Mouse (Mus musculus) regulatory T cell (primary cell): ENCODE results near the gene Mdk.

ENCODE experiments used
- in situ Hi-C: fragments of 300-600 bp; cut with MboI, MseI; formaldehyde crosslinking; loops from one replicate; pipeline ENCODE4 v1.15.1; 2025; ENCODE audit warnings: high pct_unique_total_duplicates

Mdk gene

DNA sequence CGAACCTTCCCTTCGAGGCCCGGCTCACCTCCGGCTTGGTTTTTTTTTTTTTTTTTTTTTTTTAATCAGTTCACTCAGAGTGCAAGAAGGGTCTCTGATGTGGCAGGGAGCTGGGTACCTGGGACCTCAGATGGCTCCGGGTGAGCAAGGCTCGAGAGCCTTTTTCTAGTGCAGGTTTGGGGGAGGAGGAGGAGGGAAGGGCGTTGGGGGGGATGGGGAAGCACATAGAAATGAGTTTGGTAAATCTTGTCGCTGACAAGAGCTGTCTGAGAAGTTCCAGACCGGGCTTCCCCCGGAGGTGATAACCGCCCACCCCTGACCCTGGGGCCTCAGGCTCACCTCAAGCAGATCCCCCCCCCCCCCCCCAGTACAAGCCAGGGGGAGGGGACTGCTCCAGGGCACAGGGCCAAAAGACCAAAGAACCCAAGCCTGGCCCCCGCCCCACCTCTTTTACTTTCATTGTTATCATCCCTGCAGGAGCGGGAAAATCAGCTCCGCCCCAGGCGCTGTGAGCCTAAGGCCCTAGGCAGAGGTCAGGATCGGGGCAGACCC is at the start of gene Mdk:
Gene Mdk (minus strand): TSS at position 138 of the 552 bp plus-strand sequence.
- in situ Hi-C loops = no loop called here

DNA sequence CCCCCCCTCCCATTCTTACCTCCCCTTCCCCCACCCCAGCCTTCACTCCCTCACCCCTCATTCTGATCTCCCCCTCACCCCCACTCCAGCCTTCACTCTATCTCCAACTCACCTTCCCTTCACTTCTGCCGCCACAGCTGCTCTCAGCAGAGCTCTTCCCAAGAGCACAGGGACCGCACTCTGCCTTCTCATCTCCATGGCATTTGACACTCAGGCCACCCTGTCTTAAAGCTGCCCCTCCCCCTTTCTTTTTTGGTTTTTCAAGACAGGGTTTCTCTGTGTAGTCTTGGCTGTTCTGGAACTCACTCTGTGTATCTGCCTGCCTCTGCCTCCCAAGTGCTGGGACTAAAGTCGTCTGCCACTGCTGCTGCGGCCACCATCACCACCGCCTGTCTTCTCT is 48.7 kb upstream of the Mdk start:
- in situ Hi-C loops = no loop called here

DNA sequence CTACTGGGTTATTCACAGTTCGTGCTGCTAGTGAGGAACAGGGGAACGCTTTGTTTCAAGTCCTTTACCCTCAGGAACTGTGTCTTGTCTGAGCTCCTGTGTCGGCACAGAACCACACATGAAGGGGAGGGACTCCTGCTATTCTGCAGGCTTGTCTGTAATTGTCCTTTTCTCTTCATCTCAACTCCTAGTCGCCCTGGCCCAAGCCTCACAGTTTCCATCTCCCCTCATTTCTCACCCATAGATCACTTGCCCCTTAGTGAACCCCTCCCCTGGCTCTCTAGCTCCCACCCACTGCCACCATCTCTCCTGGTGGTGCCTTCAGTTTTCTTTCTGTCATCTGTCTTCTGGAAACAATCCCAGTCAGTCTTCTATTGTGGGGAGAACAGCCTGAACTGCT is 48.1 kb upstream of the Mdk start:
- in situ Hi-C loops = no loop called here

DNA sequence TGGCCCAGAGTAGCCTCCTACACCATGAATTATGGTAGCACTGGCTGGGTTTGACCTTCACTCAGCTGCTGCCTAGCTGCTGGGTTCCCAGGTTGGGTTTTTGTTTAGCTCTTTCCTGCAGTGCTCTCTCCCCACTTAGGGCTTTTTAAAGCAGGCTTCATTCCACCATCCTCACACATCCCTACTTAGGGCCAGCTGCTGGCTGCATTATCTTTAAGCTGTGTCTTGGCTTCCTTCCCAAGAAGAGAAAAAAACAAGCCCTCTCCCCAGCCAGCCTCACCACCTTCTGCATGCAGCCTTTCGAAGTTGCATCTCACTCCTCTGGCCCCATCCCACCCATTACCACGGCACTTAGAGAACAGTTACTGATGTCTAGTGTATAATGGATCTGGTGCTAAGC is 46.5 kb upstream of the Mdk start:
- in situ Hi-C loops = no loop called here

DNA sequence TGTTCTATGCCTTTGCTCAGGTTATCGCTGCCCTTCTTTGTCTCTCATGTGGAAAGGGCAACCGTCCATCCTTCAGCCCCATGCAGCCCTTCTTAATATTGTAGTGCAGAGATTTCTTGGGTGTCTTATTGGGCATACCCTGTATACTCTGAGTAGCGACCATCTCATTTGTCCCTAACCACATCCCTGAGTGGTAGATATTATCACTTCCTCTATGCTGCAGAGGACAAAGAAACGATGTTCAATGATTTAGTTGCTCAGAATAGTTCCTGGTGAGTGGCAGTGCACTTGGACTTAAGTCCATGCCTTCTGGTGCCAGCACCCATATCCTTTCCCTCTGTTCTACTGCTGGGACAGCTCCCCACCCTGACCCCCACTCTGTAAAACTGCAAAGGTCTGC is 45.9 kb upstream of the Mdk start:
- in situ Hi-C loops = no loop called here

DNA sequence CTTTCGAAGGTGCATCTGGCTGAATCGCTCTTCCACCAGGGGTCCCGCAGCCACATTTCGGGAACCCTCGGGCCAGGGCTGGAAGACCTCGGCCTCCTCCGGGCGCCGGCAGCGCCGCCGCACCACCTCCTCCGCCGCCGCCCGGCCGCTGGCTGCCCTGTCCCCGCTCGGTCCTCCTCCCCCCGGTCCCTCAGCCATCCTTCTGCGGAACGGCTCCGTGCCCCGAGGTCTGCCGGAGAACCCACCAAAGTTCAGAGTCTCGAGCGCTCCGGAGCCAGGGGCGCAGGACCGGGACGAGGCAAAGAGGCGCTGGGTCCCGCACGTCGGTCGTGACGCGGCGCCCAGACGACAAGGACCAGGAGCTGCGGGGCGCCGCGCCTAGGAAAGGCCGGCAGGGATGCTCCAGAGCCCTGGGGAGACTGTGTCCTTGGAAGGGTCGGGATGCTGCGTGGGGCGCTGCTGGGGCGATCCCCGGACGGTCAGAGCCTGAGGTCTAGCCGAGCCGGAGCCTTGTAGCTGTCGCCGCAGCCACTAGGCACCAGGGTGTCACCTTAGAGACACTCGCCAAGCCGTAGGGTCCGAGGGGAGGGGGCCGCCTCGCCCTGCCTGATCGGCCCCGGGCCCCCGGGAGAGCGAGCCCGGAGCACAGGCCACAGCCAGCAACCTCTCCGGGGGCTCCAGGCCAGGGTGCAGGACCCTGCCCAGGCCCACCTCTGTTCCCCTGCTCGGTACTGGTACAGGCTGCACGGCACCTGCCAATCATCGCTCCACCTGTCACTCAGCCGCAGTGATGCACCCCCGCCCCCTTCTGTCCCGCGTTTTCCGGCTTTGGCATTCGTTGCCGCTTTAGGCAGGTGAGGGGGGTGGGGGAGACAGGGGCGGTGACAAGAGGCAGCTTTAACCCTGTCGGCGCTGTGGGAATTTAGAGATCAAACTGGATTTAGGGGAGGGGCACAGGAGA is 43.8 kb upstream of the Mdk start, which contains the start of gene Dgkz:
Gene Dgkz (minus strand): TSS at position 284 of the 961 bp plus-strand sequence.
- in situ Hi-C loops = no loop called here

DNA sequence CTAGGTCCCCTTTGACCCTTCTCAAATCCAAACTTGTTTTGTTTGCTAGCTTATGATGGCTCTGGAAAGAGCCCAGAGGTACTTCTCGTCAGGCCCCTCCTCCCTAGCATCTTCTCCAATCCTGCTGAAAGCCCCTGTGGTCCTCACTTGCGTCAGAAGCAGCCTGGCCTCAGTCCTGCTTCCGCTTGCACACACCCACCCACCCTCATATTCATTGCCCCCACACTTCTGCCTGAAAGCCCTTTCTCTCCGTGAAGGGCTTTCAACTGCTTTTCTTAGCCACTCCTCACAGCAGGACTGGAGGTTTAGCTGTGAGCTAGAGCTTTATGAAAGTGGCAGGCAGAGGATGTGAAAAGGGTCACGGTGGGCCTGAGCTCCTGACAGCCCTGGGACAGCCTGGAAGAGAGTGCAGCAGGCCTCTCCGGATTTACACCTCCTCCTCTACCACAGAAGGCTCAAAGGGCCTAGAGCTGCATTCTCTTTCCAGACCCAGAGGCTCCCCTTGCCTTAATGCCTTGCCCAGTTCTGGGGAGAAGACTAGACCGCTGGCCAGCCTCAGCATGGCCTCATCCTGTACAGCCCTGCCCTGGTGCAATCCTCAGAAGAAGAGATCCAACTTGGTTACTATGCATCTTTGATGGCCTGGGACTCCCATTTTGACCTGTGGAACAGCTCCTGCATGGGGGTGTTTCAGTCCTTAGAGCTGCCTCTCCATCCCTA is 41.5 kb upstream of the Mdk start:
- in situ Hi-C loops = loop anchor here (25.0 kb wide), 1 partner anchor 1036 kb away; the partner anchor contains the start of gene Celf1

DNA sequence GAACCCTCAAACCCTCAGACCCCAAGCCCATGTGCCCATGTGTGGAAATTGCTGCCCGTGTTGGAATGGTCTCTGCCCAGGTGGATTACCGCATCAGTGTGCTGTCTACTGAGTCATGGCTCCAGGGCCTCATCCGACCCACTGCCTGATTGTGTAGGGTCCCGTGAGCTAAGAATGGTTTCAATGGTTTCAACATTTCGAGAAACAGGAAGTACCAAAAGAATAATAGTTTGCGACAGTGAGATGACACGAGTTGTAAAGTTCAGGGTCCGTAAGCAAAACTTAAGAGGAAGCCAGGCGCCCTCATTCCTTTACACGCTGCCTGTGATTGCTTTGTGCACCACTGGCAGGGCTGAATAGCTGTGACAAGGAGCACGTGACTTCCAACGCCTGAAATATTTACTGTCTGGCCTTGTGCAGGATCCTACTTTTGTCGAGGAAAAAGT is 40.0 kb upstream of the Mdk start:
- in situ Hi-C loops = loop anchor here (25.0 kb wide), 1 partner anchor 1035 kb away; the partner anchor contains the start of gene Celf1

DNA sequence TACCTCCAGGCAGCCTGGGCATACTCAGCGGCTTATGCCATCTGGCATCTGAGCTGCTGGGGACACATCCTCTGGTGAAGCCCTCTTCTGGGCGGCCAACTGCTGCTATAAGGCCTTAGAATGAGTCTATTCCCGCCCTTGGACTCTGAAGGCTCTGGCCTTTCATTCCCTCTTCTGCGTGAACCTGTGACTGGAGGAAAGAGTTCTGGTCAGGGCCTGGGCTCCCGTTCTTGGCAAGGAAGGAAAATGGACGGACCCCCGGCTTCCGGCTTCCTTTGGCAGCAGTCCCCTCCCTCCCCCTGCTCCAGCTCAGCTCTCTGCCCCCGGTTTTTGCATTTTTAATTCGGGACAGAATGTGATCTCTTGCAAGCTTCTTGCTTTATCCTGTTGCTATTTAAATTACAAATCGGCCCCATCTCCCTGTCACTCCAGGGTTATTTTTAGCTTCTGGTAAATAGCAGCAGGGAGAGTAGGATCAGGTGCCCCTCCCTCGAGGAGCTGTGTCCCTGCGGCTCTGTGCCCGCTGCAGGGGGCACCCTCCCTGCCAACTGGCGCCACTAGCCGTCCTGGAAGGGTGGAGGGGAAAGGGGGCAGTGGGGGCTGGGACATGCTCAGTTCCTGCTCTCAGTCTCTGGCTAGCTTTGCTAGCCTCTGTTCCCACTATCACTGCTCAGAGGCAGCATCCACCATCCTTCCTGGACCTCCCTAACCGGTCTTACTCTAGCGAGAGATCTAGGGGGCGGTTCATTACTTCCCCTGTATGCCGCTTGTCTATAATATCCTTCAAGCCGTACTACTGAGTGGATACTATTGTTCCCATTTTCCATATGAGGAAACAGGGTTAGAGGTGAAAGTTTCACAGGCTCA is 39.4 kb upstream of the Mdk start:
- in situ Hi-C loops = loop anchor here (25.0 kb wide), 1 partner anchor 1034 kb away; the partner anchor contains the start of gene Celf1

DNA sequence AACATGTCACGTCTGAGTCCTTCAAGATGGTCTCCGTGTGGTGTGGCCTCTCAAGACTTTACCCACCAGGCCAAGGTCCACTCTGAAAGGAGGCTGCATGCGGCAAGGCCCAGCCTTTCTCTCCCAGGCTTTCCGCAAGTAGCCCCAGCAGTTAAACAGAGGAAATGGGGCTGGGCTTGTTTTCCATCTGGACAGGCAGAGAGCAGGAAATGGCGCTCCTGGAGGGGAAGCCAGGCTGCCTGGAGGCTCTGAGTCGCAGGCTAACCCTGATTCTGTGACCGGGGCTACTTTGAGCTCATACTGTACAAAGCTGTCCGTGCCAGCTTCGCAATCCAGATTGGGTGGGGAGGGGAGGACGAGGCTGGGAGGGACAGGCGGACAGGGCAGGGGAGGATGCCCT is 35.9 kb upstream of the Mdk start:
- in situ Hi-C loops = loop anchor here (25.0 kb wide), 1 partner anchor 1031 kb away; the partner anchor contains the start of gene Celf1

DNA sequence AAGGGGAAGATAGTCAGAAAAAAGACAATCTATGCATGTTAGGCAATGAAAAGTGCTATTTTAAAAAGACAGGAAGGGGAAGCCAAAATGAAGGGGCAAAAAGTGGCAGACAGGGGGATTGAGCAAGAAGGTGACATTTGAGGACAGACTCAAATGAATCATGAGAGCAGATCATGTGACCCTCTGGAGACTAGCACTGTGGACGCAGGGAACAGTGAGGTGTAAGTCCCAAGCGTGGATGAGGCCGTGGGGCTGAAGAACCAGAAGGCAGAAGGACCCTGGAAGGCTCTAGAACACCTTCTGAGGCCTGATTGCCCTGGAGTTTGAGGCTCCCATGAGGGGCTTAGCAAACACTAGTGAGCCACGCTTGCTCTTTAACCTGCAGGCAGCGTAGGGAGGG is 34.3 kb upstream of the Mdk start:
- in situ Hi-C loops = loop anchor here (25.0 kb wide), 1 partner anchor 1029 kb away; the partner anchor contains the start of gene Celf1

DNA sequence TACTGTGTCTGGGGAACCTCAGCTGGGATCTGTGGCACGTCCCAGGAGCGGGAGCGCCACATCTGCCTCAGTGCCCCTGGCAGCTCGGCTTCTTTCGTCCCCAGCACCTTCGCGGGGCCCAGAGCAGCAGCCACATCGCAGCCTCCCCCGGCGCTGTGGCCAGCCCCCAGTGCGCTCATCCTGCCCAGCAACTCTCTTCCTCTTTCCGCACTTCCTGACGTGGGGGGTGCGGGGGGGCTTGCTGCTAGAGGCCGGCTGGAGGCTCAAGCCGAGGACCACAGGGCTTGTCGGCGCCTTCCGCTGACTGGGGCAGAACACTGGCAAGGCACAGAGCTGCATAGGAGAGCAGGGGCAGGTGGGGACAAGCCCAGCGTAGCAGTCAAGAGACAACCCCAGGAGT is 33.3 kb upstream of the Mdk start:
- in situ Hi-C loops = loop anchor here (25.0 kb wide), 1 partner anchor 1028 kb away; the partner anchor contains the start of gene Celf1

DNA sequence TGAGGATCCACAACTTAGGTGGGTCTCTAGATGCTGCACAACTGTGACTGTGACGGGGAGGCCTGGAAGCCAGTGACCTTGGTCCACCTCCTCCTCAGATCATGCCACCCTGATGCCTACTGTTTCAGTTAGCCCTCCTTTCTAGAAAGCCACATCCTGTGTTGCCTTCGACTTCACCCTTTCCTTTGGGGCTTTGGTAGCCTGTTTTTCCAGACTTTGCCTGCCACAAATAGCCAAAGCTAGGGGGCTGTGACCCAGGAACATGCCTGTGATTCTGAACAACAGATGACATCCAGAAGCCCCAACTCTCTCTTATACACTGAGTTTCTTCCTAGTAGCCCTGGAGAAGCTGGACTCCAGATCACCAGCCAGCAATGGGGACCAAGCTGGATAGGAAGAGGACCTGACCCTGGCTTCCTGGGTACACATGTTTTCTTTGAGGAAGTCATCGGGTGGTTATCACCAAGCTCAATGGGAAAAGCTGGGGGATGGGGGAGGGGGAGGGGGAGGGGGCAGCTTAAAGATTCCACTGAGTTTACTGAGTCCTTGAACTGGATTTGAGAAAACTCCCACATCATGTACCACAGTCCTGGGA is 32.6 kb upstream of the Mdk start:
- in situ Hi-C loops = loop anchor here (25.0 kb wide), 1 partner anchor 1027 kb away; the partner anchor contains the start of gene Celf1

DNA sequence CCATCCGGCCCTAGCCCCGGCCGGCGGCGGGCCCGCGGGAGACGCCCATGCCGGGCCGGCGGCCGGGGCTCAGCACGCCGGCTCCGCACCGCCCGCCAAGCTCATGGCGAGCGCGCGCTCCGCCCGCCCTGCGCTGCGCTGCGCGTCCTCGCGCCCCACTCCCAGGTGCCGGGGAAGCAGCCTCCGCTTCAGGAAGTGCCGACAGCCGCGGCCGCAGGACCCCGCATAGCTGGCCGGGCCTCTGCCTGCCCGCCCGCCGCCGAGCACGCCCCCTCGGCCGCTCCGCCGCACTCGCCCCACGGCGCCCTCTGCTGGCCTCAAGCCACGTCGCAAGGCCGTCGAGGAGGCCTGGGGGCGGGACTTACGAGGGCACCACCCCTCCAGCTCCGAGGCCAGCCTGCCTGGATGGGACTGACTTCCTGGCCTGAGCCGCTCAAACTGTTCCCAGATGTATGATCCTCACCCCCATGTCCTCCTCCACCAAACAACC is 31.4 kb upstream of the Mdk start:
- in situ Hi-C loops = loop anchor here (25.0 kb wide), 1 partner anchor 1026 kb away; the partner anchor contains the start of gene Celf1

DNA sequence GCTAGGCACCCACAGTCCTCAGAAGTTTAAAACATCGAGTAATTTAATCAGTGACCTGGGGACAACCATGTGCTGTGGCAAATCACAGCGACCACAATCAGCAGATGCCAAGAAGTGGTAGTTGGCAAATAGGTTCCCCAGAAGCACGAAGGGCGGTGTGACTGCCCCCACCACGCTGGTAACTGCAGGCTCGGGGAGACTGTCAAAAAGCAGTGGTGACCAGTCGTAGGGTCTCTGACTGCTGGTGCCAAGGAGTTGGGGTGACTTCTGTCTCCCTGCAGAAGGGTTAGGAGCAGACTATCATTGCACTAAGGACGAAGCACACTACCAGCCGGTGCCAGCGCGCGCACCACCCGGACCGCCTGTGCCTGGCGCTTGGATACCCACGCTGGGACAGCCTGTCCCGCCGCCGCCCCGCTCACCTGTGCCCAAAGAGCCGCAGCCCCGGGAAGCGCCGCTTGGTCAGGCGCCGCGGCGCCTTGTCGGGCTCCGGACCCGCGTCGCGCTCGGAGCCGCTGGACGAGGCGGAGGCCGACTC is 30.8 kb upstream of the Mdk start:
- in situ Hi-C loops = loop anchor here (25.0 kb wide), 1 partner anchor 1026 kb away; the partner anchor contains the start of gene Celf1

DNA sequence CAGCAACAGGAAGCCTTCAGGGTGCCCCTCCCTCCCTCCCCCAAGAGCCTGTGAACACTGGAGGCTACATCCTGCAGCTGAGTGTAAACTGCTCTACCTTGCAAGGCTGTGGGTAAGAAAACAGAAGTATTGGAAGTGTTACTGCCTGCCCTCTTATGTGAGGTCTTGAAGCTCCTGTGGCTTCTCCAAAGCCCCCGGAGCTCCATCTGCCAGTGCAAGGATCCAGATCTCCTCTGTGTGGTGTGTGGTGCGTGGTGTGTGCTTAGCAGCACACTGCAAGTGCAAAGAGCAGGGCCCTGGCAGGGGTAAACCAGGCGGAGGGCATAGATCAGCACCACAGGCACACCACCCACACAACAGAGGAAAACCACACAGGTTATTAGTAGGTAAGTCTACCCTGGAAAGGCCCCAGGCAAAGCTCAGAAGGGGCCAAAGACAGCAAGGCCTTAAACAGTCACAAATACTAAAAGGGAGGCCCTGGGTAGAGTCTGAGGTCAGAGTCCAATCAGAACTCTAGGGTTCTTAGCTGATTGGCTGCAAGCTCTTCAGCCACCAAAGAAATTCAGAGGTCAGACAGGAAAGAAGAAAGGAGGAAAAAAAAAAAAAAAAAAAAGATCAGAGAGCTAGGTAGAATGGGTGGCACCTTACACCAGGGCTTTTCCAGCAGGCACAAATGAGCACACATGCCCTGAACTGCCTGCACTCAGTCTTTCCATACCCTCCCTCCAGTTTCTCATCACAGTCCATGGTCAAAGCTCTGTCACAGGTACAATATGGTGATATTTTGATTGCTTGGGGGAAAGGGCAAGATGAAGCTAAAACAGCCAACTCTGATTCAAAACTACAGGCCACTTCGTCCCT is 30.0 kb upstream of the Mdk start:
- in situ Hi-C loops = loop anchor here (25.0 kb wide), 1 partner anchor 1025 kb away; the partner anchor contains the start of gene Celf1

DNA sequence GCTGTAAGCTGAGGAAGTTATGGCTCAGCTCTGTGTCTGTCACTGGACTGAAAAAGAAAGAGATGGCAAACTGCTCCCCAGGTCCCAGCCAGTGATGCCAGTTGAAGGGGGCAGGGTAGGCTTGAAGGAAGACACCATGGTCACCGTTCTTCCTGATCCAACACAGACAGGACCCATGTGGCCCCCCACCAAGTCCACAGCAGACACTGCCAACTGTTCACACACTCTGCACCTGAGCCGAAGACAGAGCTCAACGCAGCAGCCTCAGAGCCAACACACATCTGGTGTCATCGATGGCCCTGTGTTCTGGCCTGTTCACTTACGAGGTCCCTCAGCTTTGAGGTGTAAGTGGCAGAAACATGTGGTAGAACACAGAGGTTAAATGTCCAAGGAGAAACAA is 28.4 kb upstream of the Mdk start:
- in situ Hi-C loops = loop anchor here (25.0 kb wide), 1 partner anchor 1023 kb away; the partner anchor contains the start of gene Celf1
